Mouse (Mus musculus) ES-Bruce4 (cell line): Measurements from ENCODE around the gene Eif4b. TPM values are rescaled to one million over a fixed set of nuclear protein-coding genes. Genes with fewer than 3 reads are reported as not detected.

Experiments used
- H3K27ac ChIP-seq: 2 replicates; pipeline ENCODE4 v1.5.1; 2012; ENCODE audit warnings: low read length, inconsistent platforms; ENCODE audit not compliant: insufficient read depth
- H3K27me3 ChIP-seq: 2 replicates; pipeline ENCODE4 v1.6.1; 2012; ENCODE audit warnings: mild to moderate bottlenecking, low read length, inconsistent platforms; ENCODE audit not compliant: control insufficient read depth, poor library complexity, insufficient read depth, severe bottlenecking
- H3K36me3 ChIP-seq: 2 replicates; pipeline ENCODE4 v1.6.1; 2012; ENCODE audit warnings: inconsistent platforms, mild to moderate bottlenecking, low read length, moderate library complexity; ENCODE audit not compliant: control insufficient read depth, poor library complexity, insufficient read depth, severe bottlenecking
- H3K4me1 ChIP-seq: one replicate; pipeline ENCODE4 v1.8.1; 2011; ENCODE audit warnings: low read length; ENCODE audit not compliant: control insufficient read depth, insufficient read depth
- H3K4me3 ChIP-seq: 2 replicates; pipeline ENCODE4 v1.5.1; 2011; ENCODE audit warnings: low read depth, mild to moderate bottlenecking, low read length
- H3K9ac ChIP-seq: 2 replicates; pipeline ENCODE4 v1.6.1; 2012; ENCODE audit warnings: low read depth, mild to moderate bottlenecking, inconsistent platforms; ENCODE audit not compliant: poor library complexity, severe bottlenecking
- H3K9me3 ChIP-seq: replicated peaks from 2 replicates; pipeline ENCODE4 v1.6.1; 2012; ENCODE audit warnings: mild to moderate bottlenecking, low read length, inconsistent platforms; ENCODE audit not compliant: control insufficient read depth, poor library complexity, insufficient read depth, severe bottlenecking
- CTCF ChIP-seq: IDR thresholded peaks from one replicate; pipeline ENCODE4 v1.8.1; 2011; ENCODE audit warnings: low read depth, low read length
- EP300 ChIP-seq: IDR thresholded peaks from 2 replicates; pipeline ENCODE4 v1.6.1; 2011; ENCODE audit warnings: low read depth, low read length; ENCODE audit not compliant: insufficient read depth
- POLR2A ChIP-seq: IDR thresholded peaks from one replicate; pipeline ENCODE4 v1.8.1; 2011; ENCODE audit warnings: low read length; ENCODE audit not compliant: insufficient read depth
- polyA plus RNA-seq: library from polyadenylated mRNA; stranded (reverse); fragments of >200 nt; gene quantifications from 2 replicates; pipeline ENCODE4 v1.2.4, GENCODE M21; 2011; ENCODE audit warnings: low read depth; ENCODE audit not compliant: missing spikeins, insufficient read depth, insufficient read length

The Eif4b gene
- polyA plus RNA-seq, 1 experiment = 584 TPM

- Histone ChIP-seq H3K27me3 (no peaks in the 10 kb centered on the region), H3K27ac (no peak overlapping the region), H3K4me1 (peaks cover 10% of the 10 kb centered on the region), H3K36me3 (no peaks in the 10 kb centered on the region), H3K9me3 (no peaks in the 10 kb centered on the region), H3K4me3 (peak overlapping the region; percentile 71), H3K9ac (peak overlapping the region; percentile 20; the same call in 1 of the 2 replicates)
- TF ChIP-seq POLR2A (no peak), CTCF (no peak), EP300 (no peak)
These were observed 33.3 kb downstream of the Eif4b start for GRCm38 (mm10) chr15:102106754-102107456.

DNA sequence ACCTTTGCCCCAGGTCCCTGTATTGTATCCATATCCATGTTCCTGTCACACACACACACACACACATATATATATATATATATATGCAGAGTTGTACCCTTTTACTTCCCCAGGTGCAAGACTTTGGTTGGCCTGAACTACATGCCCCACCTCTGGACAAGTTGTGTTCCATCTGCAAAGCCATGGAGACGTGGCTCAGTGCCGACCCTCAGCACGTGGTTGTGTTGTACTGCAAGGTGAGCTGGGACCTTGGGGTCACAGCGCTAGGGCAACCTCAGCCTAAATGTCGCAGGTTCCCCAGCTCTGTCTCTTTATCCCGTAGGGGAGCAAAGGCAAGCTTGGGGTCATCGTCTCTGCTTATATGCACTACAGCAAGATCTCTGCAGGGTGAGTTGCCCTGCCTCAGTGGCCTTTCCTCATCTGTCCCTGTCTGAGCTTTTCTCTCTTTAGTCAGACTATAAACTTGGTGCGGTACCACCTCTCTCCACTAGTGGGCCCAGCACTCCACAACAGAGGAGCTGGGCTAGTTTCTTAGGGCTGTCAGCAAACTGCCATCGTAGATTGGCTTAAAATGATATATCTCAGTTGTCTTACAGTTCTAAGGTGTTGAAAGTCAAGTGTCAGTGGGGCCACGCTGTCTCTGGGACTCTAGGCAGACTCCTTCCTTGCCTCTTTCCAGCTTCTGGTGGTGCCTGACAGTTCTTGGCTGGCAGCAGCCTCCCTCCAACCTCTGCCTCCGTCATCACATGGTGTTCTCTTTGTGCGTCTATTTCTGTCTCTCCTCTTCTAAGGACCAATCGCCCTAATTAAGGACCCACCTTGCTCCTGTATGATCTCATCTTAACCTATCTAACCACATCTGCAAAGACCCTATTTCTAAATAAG, 34.4 kb downstream of the Eif4b start:
- no peaks in the 10 kb centered on the region for H3K36me3 ChIP-seq
- peaks cover 8% of the 10 kb centered on the region for H3K4me1 ChIP-seq
- no peaks in the 10 kb centered on the region for H3K27me3 ChIP-seq
- H3K4me3 ChIP-seq = no peak overlapping the region
- TF ChIP-seq CTCF (peak; percentile 63), EP300 (no peak), POLR2A (no peak)
- H3K9ac ChIP-seq = no peak overlapping the region
- no peaks in the 10 kb centered on the region for H3K9me3 ChIP-seq
- H3K27ac ChIP-seq = no peak overlapping the region

- H3K27ac ChIP-seq = no peak overlapping the region
These were observed 35.3 kb downstream of the Eif4b start for GRCm38 (mm10) chr15:102108651-102109525.

GRCm38 (mm10) chr15:102110271-102110670, 36.7 kb downstream of the Eif4b start:
- H3K9ac ChIP-seq = no peak overlapping the region
- no peaks in the 10 kb centered on the region for H3K4me1 ChIP-seq
- no peaks in the 10 kb centered on the region for H3K27me3 ChIP-seq
- H3K9me3 ChIP-seq = no peaks in the 10 kb centered on the region
- TF ChIP-seq EP300 = no peak
- no peak for TF ChIP-seq POLR2A
- no peak for TF ChIP-seq CTCF
- H3K4me3 ChIP-seq = no peak overlapping the region
- H3K27ac ChIP-seq = no peak overlapping the region
- no peaks in the 10 kb centered on the region for H3K36me3 ChIP-seq

More at GRCm38 (mm10) chr15:102108651-102109525, 35.3 kb downstream of the Eif4b start:
- Histone ChIP-seq H3K27me3 (no peaks in the 10 kb centered on the region), H3K9ac (no peak overlapping the region), H3K9me3 (no peaks in the 10 kb centered on the region), H3K36me3 (no peaks in the 10 kb centered on the region), H3K4me1 (peaks cover 5% of the 10 kb centered on the region), H3K4me3 (no peak overlapping the region)
- TF ChIP-seq CTCF (peak; percentile 94), POLR2A (no peak), EP300 (no peak)

GRCm38 (mm10) chr15:102110701-102111494, 37.3 kb downstream of the Eif4b start:
- Histone ChIP-seq H3K27ac (no peak overlapping the region), H3K4me3 (peak overlapping the region; percentile 21; the same call in 1 of the 2 replicates), H3K9me3 (no peaks in the 10 kb centered on the region), H3K9ac (0 out of 2 replicates have a peak overlapping the region, but pooled peaks have one; percentile 10), H3K36me3 (no peaks in the 10 kb centered on the region), H3K4me1 (no peaks in the 10 kb centered on the region), H3K27me3 (no peaks in the 10 kb centered on the region)
- no peak for TF ChIP-seq EP300
- no peak for TF ChIP-seq POLR2A
- no peak for TF ChIP-seq CTCF
